Mouse (Mus musculus): ENCODE data around the gene Dpy30.

Dpy30 gene

DNA sequence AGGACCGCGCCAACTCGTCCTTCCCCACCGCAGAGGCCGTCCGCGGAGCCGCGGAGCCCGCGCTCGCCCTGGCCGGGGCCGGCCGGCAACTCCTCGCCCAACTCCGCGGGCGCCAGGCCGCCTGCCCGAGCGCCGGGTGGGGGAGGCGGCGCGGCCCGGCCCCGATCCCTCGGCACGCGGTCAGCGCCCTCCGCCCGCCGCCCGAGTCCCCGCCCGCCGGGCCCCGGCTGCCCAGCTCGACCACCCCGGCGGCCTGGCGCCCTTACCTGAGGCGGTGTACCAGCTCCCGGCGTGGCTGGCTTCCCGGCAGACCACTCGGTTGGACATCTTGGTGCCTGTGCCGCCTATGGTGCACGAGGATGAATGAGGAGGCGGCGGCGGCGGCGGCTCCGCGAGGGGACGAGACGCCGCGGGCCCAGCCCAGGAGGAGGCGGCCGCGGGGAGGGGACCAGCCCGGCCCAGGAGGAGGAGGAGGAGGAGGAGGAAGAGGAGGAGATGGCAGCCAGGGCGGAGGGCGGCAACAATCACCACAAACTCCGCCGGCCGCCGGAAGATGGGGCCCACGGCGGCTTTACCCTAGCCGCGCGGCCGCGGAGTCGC lies 29.2 kb downstream of the Dpy30 start:
- peak; percentile 80 for DNase-seq

GRCm38 (mm10) chr17:74293687-74294425 lies 29.9 kb downstream of the Dpy30 start:
- no peak for DNase-seq

DNA sequence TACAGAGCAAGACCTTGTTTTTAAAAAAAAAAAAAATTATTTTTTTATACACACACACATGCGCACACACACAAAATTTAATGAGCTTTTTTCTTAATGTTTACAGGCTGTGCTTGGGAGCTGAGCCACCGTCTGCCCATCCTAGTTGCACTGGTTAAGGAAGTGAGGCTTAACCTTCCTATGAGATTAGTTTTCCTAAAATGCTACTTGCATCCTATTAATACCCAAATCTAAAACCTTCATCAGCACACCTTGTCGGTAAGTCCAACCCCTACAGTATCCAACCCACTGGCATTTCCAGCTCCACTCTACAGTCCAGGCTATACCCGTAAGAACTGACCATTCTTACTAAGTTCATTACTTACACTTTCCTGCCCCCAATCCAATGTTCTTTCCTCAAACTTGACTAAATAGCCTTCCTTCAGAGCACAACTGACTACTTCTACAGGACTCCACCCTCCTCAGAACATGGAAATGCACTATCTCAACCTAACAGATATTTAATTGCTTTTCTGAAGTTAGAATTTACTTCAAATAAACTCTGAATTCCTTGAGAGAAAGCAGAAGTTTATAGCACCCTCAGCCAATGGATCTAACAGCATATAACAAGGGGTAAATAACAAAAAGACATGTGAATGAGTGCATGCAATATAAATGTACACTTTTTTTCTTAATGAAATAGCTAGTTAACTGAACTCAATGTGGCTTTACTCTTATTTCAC lies 31.9 kb downstream of the Dpy30 start:
- DNase-seq: no peak

DNA sequence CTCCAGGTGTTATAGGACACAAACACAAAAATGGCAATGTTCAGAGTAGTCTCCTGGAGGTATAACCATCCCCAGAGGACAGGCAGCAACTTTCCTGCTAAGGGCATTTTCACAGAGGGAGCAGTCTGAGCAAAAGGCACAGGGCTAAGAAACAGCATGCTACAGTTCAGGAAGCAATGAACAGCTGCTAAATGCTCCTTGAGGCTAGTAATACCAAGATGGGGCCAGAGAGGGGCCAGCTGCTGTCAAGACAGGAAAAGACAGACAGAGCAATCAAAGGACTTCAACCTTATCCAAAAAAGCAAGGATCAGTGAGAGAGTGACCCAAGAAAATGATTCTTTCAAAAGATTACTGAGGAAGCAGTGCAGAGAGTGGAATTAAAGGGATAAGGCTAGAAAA lies 32.9 kb downstream of the Dpy30 start:
- DNase-seq: no peak

- DNase-seq: no peak
Measured at GRCm38 (mm10) chr17:74290198-74290597, 33.5 kb downstream of the Dpy30 start.

- no peak for DNase-seq
Measured at GRCm38 (mm10) chr17:74288626-74289025, 35.1 kb downstream of the Dpy30 start.

DNA sequence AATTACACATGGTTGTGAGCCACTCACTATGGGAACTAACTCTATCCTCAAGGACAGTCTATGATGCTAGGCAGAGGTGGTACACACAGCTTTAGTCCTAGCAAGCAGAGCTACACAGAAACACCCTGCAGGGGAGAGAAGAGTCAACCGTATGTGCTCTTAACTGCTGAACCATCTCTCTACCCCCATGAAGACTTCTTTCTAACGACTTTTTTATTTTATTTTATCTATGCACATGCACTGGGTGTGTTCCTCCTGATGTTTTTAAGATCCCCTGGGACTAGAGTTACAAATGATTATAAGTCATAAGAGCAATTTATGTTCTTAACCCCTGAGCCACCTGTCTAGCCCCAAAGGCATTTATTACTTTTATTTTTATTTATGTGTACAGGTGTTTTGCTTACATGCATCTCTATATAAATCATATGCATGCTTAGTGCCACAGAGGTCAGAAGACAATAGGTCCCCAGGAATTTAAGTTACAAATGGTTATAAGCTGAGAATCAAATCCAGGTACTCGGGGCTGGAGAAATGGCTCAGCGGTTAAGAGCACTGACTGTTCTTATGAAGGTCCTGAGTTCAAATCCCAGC lies 37.5 kb downstream of the Dpy30 start:
- DNase-seq: no peak

DNA sequence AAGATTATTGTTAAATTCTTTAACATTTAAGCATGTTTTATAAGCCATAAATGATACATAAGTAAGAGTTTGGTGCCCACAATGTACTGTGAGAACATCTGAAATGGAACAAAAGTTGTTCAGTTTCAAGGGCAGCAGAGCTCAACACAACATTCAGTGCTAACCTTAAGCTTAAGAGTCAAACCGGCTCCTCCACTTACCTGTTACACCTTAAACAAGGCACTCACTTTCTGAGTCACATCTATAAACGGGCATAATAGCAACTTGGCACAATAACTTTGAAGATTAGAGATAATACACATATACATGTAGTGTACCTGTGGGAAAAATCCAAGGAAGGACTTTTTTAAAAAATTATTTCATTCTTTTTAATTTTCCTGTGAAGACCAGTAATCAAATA lies 38.0 kb downstream of the Dpy30 start:
- no peak for DNase-seq

- no peak for DNase-seq
Measured at GRCm38 (mm10) chr17:74284397-74285115, 39.2 kb downstream of the Dpy30 start.

DNA sequence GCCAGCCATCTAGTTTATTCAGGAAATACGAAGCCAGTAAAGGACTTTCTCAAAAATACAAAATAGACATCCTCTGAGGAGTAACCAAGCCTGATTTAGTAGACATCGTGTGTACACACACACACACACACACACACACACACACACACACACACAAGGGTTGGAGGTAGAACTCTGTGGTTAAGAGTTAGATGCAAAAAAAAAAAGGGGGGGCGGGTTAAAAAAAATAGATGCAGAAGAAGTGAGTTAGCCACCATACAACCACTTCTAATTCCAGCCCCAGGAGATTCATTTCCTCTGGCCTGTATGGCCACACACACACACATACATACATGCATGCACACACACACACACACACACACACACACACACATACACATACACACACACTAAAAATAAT lies 41.7 kb downstream of the Dpy30 start:
- no peak for DNase-seq

DNA sequence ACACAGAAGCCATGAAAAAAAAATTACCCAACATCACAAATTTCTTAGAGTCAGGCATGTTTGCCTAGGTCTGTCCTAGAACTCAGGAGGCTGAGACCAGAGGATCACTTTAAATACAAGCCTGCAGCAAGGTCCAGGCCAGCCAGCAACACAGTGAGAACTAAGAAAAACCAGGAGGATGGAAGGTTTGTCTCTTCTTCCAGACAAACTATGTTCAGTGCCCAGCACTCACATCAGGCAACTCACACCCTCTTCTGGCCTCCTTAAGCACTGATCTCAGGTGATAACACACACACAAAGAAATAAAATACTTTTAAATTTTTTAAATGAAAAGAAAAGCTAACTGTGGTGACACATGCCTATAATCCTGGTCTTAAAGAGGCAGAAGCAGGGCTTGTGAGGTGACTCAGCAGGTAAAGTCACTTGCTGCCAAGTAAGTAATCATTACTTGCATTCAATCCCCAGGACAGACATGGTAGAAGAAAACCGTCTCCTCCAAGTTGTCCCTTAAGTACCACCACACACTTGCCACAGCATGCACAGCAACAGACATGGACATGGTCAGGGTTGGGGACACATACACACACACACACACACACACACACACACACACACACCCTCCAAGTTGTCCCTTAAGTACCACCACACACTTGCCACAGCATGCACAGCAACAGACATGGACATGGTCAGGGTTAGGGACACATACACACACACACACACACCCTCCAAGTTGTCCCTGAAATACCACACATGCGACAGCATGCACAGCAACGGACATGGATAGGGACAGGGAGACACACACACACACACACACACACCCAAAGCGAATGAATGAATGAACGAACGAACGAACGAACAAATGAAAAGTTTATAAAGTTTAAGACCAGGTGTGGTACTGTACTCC lies 44.5 kb downstream of the Dpy30 start:
- no peak for DNase-seq

DNA sequence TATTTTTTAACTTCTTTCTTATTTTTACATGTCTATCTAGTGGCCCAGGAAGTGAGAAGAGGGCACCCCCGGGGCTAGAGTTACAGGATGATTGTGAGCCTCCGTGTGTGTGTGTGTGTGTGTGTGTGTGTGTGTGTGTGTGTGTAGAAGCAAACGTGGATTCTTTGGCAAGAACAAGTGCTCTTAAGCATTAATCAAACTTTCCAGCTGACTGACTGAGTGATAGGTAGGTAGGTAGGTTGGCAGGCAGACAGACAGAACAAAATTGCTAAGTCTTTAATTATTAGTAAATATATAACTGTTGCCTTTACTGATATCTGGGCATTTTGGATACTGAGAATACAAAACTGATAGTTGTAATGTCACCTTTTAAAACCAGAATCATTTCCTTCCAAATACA lies 49.3 kb downstream of the Dpy30 start:
- DNase-seq: no peak

GRCm38 (mm10) chr17:74272683-74273205 lies 51.0 kb downstream of the Dpy30 start:
- DNase-seq: no peak

DNA sequence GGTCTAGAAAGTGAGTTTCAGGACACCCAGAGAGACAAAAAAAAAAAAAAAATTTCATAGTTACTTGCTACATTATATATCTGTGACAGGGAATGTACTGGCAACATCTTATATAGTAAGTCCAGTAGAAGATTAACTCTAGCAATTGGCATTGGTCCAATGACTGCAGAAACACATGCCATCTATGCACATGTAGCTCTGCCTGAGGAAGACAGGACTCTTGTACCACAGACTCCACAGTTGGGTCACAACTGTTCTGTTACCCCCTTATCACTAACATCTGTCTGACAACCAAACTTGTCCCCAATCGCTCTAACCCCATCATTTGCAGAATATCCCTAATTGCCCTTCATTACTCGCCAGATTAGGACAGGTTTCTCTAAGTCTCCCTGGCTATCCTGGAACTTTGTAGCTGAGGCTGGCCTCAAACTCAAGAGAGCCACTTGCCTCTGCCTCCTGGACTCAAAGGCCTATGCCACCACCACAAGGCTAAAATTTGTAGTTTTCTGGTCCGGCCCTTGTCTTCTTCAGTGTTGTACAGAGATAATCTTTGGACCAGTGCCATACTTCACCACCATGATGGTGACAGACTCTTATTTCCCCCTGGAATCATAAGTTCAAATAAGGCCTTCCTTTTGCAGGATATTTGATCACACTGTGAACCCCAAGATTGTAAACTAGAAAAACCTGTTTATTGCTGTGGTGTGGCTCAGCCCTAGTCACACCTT lies 52.0 kb downstream of the Dpy30 start:
- no peak for DNase-seq

- DNase-seq: no peak
Measured at GRCm38 (mm10) chr17:74270205-74270604, 53.5 kb downstream of the Dpy30 start.

- no peak for DNase-seq
Measured at GRCm38 (mm10) chr17:74267415-74268180, 56.1 kb downstream of the Dpy30 start.

GRCm38 (mm10) chr17:74265636-74266035 lies 58.1 kb downstream of the Dpy30 start:
- no peak for DNase-seq

DNA sequence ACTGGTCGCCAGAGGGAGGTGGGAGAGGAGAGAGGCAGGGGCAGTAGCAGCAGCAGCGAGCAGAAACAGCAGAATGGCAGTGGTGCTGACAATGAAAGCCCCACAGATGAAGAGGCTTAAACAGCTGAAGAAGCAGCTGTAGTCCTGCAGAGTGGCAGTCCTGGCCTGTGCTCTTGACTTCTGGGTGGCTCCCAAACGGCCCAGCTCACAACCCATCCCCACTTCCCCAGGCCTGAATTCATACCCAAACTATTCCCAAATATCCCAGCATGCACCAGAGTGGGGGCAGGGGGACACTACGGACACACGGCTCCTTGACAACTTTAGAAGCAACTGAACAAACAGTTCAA lies 58.6 kb downstream of the Dpy30 start:
- no peak for DNase-seq

DNA sequence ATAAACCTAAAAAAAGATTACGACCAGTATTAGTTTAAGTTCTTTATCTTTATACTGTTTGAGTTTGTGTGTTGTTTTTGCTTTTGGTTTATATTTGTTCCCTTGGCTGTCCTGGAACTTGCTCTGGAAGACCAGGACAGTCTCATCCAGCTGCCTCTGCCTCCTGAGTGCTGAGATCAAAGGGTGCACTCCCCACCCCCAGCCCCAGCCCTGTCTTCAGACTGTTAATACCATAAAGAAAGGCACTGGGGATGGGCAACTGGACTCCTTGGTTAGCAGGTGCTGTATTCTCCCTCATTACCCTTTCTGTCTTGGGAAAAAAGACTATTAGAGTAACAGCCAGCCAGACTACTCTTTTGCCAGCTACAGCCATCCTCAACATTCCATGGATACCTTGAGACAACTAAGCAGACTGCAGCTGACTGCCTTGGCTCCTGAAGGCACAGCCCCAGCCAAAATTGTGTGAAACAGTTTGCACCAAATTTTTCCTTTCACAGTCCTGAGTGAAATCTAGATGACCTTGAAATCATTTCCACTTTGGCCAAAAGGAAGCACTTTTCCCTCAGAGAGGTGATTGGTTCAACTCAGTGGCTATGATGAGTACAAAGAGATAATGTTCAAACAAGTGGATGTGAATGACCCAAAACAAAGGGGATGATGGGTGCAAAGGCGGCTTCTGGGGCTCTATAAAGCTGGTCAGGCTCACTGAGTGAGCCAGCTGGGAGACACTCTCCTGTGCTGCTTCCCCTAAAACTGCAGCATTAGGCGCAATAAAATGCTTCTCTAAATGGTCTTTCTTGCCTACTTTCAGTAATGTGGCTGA lies 59.2 kb downstream of the Dpy30 start:
- no peak for DNase-seq
